Mouse (Mus musculus) liver, embryonic 14.5 days (tissue): Measurements from ENCODE around the gene Gm13288. TPM values are rescaled to one million over a fixed set of nuclear protein-coding genes. Genes with fewer than 3 reads are reported as not detected.
"Not testable (repeated sequence)": the region's sequence is repeated elsewhere in the genome, so short reads cannot be mapped to it uniquely, and the experiment has no call there.

Experiments used
- ATAC-seq: fragments of 200-750 bp; cut with Nextera tagmentation; 2 replicates; pipeline ENCODE4 v1.8.0; 2017; ENCODE audit warnings: moderate number of reproducible peaks, mild to moderate bottlenecking, moderate library complexity; ENCODE audit not compliant: insufficient read depth
- DNase-seq, 3 experiments: peaks; one replicate each; pipeline ENCODE4 v3.0.0-alpha.2; 2012 to 2013; ENCODE audit warnings: low read depth in 3 of 3, low spot score in 3 of 3
- H3K27ac ChIP-seq: fragments of 300-500 bp; sonication (generic); 2 replicates; pipeline ENCODE4 v1.5.1; 2014; ENCODE audit warnings: moderate library complexity, mild to moderate bottlenecking, control low read depth, inconsistent platforms
- H3K27me3 ChIP-seq: fragments of 300-500 bp; sonication (generic); 2 replicates; pipeline ENCODE4 v1.6.1; 2014; ENCODE audit warnings: mild to moderate bottlenecking, low read length, moderate library complexity; ENCODE audit not compliant: control insufficient read depth, insufficient read depth
- H3K36me3 ChIP-seq: fragments of 300-500 bp; sonication (generic); replicated peaks from 2 replicates; pipeline ENCODE4 v1.6.1; 2014; ENCODE audit warnings: low read depth; ENCODE audit not compliant: control insufficient read depth, insufficient read depth
- H3K4me1 ChIP-seq, 2 experiments: fragments of 200-500 bp in 1 of 2; fragments of 300-500 bp in 1 of 2; sonication (generic) in 1 of 2; replicated peaks; 2 replicates each; pipeline ENCODE4 v1.6.1; 2012 to 2014; ENCODE audit warnings: antibody characterized with exemption in 1 of 2, inconsistent platforms in 1 of 2, low read length in 1 of 2; ENCODE audit not compliant: control insufficient read depth in 2 of 2, insufficient read depth in 2 of 2
- H3K4me2 ChIP-seq: fragments of 300-500 bp; sonication (generic); 2 replicates; pipeline ENCODE4 v1.6.1; 2014; ENCODE audit warnings: low read depth, mild to moderate bottlenecking, control low read depth, moderate library complexity
- H3K4me3 ChIP-seq, 2 experiments: fragments of 200-500 bp in 1 of 2; fragments of 300-500 bp in 1 of 2; sonication (generic) in 1 of 2; 2 replicates each; pipeline ENCODE4 v1.5.1; 2012 to 2014; ENCODE audit warnings: low read depth in 2 of 2, low read length in 2 of 2, mild to moderate bottlenecking in 2 of 2, control low read depth in 1 of 2, inconsistent platforms in 1 of 2, moderate library complexity in 1 of 2; ENCODE audit not compliant: insufficient read depth in 1 of 2
- H3K9ac ChIP-seq: fragments of 300-500 bp; sonication (generic); replicated peaks from 2 replicates; pipeline ENCODE4 v1.6.1; 2014; ENCODE audit warnings: mild to moderate bottlenecking, control low read depth, moderate library complexity
- H3K9me3 ChIP-seq: fragments of 300-500 bp; sonication (generic); 2 replicates; pipeline ENCODE4 v1.6.1; 2016; ENCODE audit warnings: low read length, mixed read lengths; ENCODE audit not compliant: control insufficient read depth
- CTCF ChIP-seq: IDR thresholded peaks from 2 replicates; pipeline ENCODE4 v1.5.1; 2016; ENCODE audit warnings: antibody characterized with exemption, low read depth, control low read depth
- EP300 ChIP-seq: IDR thresholded peaks from 2 replicates; pipeline ENCODE4 v1.6.1; 2016; ENCODE audit warnings: antibody characterized with exemption, low read depth
- WGBS: fragments of 180-500 bp; shearing (Covaris S2); extraction: QIAGEN DNeasy Blood & Tissue Kit; methylation state at CpG from one replicate; pipeline ENCODE4 v1.1.7; 2014; ENCODE audit not compliant: insufficient replicate concordance; 5-methylcytosine and 5-hydroxymethylcytosine counted together
- polyA plus RNA-seq, 2 experiments: library from polyadenylated mRNA; depleted of rRNA in 1 of 2; stranded (reverse) in 1 of 2; unstranded in 1 of 2; fragments of >200 nt; fragmentation: Nextera tagmentation in 1 of 2; extraction: Ambion mirVana in 1 of 2; gene quantifications; 2 replicates each; pipeline versions ENCODE4 v1.2.1 to v1.2.3; 2012 to 2014

Gene Gm13288
- polyA plus RNA-seq, 2 experiments, result not detected

- no peaks in the 10 kb centered on the region for H3K4me1 ChIP-seq
- no peaks in the 10 kb centered on the region for H3K36me3 ChIP-seq
- ATAC-seq (no peak), DNase-seq (no peak)
- H3K9ac ChIP-seq, result no peak within 1 kb of the TSS
- no peak within 1 kb of the TSS for H3K4me2 ChIP-seq
- no peak within 1 kb of the TSS for H3K4me3 ChIP-seq
- H3K27ac ChIP-seq, result no peak within 1 kb of the TSS
- no peaks in the 10 kb centered on the region for H3K9me3 ChIP-seq
- TF ChIP-seq CTCF (no peak), EP300 (no peak)
- 32% methylated on average over 3 of the region's 3 CpGs for WGBS
- H3K27me3 ChIP-seq, result no peaks in the 10 kb centered on the region
Measured at GRCm38 (mm10) chr4:88815928-88816327, 10.6 kb downstream of the Gm13288 start, which contains the start of gene Ifna7. Gene Ifna7 (plus strand): TSS chr4:88816228.

- Histone ChIP-seq H3K27ac (no peak within 1 kb of the TSS), H3K4me2 (no peak within 1 kb of the TSS), H3K9ac (no peak within 1 kb of the TSS), H3K4me3 (no peak within 1 kb of the TSS), H3K9me3 (no peaks in the 10 kb centered on the region), H3K27me3 (no peaks in the 10 kb centered on the region), H3K4me1 (no peaks in the 10 kb centered on the region), H3K36me3 (no peaks in the 10 kb centered on the region)
- WGBS, result 70% methylated on average over 1 of the region's 1 CpGs
- ATAC-seq, result no peak
- TF ChIP-seq CTCF, result no peak
- TF ChIP-seq EP300, result no peak
- no peak for DNase-seq
Measured at GRCm38 (mm10) chr4:88819659-88820058, 14.3 kb downstream of the Gm13288 start, which contains the start of gene Ifna11. Gene Ifna11 (plus strand): TSS chr4:88819959.

- Histone ChIP-seq H3K4me2 (no peak overlapping the region), H3K4me1 (no peaks in the 10 kb centered on the region), H3K27me3 (no peaks in the 10 kb centered on the region), H3K4me3 (no peak overlapping the region), H3K9ac (no peak overlapping the region), H3K9me3 (no peaks in the 10 kb centered on the region), H3K27ac (no peak overlapping the region), H3K36me3 (no peaks in the 10 kb centered on the region)
- no peak for ATAC-seq
- DNase-seq, result no peak
- WGBS, result 18% methylated on average over 4 of the region's 4 CpGs
- peak; percentile 32; the same call in 1 of the 2 replicates for TF ChIP-seq CTCF
- no peak for TF ChIP-seq EP300
Measured at GRCm38 (mm10) chr4:88822995-88823394, 17.7 kb downstream of the Gm13288 start.

DNA sequence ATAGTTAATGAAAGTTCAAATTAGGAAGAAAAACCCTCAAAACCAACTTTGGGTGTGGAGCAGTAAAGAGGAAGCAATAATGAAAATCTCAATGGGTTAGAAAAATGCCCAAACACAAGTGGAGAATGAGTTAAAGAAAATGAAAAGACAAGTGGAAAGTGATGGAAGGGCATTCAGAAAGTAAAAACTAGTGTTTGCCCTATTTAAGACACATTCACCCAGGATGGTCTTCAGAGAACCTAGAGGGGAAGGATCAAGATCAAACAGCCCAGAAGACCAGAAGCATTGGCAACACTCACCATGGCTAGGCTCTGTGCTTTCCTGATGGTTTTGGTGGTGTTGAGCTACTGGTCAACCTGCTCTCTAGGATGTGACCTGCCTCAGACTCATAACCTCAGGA, 21.8 kb downstream of the Gm13288 start, which contains the start of gene Ifna6:
TSS of gene Ifna6 (plus strand) at position 301 of the 400 bp plus-strand sequence.
- H3K36me3 ChIP-seq, H3K9ac ChIP-seq, H3K27ac ChIP-seq, H3K9me3 ChIP-seq, H3K4me2 ChIP-seq, H3K27me3 ChIP-seq, DNase-seq, H3K4me3 ChIP-seq, H3K4me1 ChIP-seq, ATAC-seq: not testable (repeated sequence)

GRCm38 (mm10) chr4:88830523-88830922, 25.2 kb downstream of the Gm13288 start:
- H3K36me3 ChIP-seq, result no peaks in the 10 kb centered on the region
- no peaks in the 10 kb centered on the region for H3K9me3 ChIP-seq
- 12% methylated on average over 4 of the region's 4 CpGs for WGBS
- no peak overlapping the region for H3K4me3 ChIP-seq
- H3K4me2 ChIP-seq, result no peak overlapping the region
- TF ChIP-seq EP300, result no peak
- TF ChIP-seq CTCF, result no peak; the same call in 1 of the 2 replicates
- H3K27me3 ChIP-seq, result no peaks in the 10 kb centered on the region
- H3K9ac ChIP-seq, result no peak overlapping the region
- no peaks in the 10 kb centered on the region for H3K4me1 ChIP-seq
- ATAC-seq (no peak), DNase-seq (no peak)
- no peak overlapping the region for H3K27ac ChIP-seq

- not testable (repeated sequence) for H3K4me2 ChIP-seq, H3K9ac ChIP-seq, H3K4me1 ChIP-seq, ATAC-seq, H3K27ac ChIP-seq, H3K4me3 ChIP-seq, H3K9me3 ChIP-seq, H3K36me3 ChIP-seq, H3K27me3 ChIP-seq, DNase-seq
- 50% methylated on average over 1 of the region's 1 CpGs for WGBS
Measured at GRCm38 (mm10) chr4:88835225-88835624, 29.9 kb downstream of the Gm13288 start, which contains the start of gene Ifna5. Gene Ifna5 (plus strand): TSS chr4:88835525.
